Mouse (Mus musculus) megakaryocyte-erythroid progenitor cell, adult 5-6 weeks (primary cell): ENCODE measurements around the gene Ntrk3. TPM values are rescaled to one million over a fixed set of nuclear protein-coding genes. Genes with fewer than 3 reads are reported as not detected.
A peak's percentile ranks its signal among the peaks of the same experiment; 100 is the strongest.

ENCODE experiments used
- ATAC-seq: replicated peaks from 2 replicates; pipeline ENCODE4 v1.8.0; 2016; ENCODE audit warnings: mild to moderate bottlenecking, inconsistent platforms; ENCODE audit not compliant: severe bottlenecking, poor library complexity, low FRiP score, low TSS enrichment
- total RNA-seq, 2 experiments: library from RNA; stranded (forward) in 1 of 2; stranded (reverse) in 1 of 2; fragments of 200-1000, 215-1000 nt in 1 of 2; fragments of >200 nt in 1 of 2; fragmentation: Nextera tagmentation in 1 of 2; gene quantifications; 2 replicates each; pipeline ENCODE4 v1.2.3; 2014 to 2017

Gene Ntrk3
- total RNA-seq, 2 experiments from 2014 or later, result not detected

- ATAC-seq, result no peak
Observed at GRCm38 (mm10) chr7:78722051-78722450, 15.8 kb downstream of the Ntrk3 start.

DNA sequence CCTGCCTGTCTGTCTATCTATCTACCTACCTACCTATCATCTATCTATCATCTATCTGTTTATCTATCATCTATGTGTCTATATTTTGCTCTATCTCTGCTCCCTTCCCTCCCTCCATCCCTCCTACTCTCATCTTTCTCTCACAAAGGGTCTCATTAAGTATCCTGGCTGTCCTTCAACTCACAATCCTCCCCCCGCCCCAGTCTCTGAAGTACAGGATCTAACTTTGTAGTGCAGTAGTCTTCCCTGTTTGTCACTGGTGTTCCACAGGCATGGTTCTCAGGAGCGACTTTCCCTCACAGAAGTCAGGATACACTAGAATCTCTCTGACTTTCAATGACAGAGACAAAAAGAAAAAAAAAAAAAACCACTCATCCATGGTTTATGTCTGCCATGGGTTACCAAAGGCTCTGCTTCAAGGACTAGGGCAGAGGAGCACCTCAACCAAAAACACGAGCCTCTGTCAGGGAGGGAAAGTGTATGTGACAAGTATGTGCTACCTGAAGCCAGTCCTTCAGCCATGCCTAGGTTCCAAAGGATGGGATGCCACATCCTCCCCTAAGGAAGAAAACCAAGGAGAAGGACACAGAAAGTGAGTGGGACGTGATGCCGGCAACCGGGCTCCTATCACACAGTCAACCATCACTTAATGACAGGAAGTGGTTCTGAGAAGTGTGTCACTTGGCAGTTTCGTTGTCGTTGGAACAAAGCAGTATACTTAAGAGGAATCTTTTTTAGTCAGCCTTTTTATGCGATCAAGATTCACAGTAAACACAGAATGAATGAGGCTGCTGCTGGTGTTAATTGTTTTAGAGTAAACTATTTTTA, 16.6 kb downstream of the Ntrk3 start:
- no peak for ATAC-seq

DNA sequence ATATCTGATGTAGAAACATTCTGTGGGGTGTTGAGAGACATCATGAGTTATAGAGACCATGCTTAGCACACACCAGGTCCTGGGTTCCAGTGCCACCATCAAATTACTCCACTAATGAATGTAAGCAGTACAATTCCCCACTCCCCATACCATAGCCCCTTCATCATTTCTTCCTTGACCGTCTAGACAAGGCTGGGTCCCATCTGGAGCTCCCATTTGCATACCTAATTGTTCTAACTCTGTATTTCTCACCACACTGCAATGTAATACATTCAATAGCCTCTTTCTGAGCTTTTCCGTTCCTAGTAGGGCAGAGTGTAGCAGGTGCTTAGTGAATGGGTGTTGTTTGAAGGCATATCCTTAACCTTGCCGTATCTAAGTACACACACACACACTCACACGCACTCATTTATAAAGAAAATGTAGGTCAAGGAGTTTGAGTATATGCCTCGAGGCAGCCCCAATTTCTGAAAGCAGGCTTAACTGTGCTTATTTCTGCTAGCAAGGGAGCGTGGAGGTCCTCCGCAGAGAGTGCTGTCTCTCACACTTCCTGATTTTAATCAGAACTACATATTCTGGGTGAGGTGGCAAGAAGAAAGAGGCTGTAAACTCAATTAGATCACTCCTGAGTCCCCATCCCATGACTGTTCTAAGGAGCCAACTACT, 17.9 kb downstream of the Ntrk3 start:
- no peak for ATAC-seq

DNA sequence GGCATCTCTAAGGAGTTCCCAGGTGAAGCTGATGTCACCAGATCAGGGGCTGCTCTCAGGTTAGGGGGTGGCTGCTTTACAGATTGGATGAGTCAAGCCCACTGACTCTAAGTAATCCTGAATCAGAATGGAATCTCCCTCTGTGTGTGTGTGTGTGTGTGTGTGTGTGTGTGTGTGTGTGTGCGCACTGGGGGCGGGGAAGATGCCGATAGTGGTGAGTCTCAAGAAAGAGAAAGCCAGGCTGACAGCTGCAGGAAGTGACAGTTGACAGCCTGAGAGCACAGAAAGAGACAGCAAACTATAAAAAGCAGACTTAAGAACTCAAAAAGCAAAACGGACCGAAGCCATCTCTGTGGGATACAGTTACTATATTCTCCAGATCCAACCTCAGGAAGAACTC, 18.7 kb downstream of the Ntrk3 start:
- ATAC-seq, result no peak

- no peak for ATAC-seq
Observed at GRCm38 (mm10) chr7:78718191-78718609, 19.6 kb downstream of the Ntrk3 start.

DNA sequence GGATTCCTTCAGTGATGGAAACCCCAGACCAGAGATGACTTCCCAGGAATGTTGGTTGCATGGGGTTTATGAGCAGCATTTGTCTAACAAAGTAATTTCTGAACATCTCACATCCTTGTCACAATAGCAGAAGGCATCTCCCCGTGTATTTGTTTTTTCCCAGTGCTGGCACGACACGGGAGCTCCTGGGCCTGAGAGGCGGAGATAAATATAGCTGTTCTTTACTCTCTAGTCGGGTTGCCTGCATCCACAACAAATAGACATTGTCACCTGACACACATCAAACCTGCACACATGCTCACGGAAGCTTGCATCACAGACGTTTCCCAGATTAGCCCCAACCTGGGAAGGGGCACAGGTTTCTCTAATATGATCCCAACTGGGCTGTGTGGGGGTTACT, 30.1 kb downstream of the Ntrk3 start:
- ATAC-seq, result no peak

DNA sequence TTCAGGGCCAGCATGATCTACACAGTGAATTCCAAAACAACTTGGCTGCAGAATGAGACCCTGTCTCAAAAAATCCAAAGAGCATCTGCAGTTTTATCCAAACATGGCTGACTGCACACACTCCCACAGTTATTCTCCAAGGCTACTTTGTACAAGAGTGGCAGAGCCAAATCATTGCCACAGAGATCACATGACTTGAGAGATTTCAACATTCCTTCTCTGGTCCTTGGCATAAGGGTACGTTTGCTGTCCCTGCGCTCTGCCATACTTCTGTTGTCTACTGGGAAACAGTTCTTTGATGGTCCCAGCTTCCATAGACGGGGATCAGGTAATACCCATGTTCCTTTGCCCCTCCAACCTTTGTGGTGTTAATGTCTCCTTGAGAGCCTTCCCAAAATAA, 30.7 kb downstream of the Ntrk3 start:
- no peak for ATAC-seq

- ATAC-seq, result no peak
Observed at GRCm38 (mm10) chr7:78702676-78703075, 35.1 kb downstream of the Ntrk3 start.

DNA sequence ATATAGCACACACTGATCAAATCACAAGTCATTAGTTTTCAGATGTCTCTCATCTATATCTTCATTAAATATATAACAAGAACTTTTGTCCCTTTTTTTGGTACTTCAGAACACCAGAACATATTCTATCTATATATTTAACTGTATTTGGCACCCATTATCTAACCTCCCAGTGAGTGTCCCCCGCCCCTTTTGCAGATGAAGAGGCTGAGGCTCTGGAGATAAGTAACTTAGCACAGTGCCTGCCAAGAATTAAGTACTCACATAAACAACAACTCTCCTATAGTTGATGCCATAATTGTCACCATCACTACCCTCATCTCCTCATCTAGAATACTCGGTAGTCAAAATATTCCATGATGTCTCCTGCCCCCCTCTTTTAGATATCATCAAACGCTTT, 42.6 kb downstream of the Ntrk3 start:
- peak; percentile 92 for ATAC-seq

- ATAC-seq, result no peak
Observed at GRCm38 (mm10) chr7:78693148-78693547, 44.7 kb downstream of the Ntrk3 start.

GRCm38 (mm10) chr7:78690956-78691355, 46.9 kb downstream of the Ntrk3 start:
- ATAC-seq, result no peak

GRCm38 (mm10) chr7:78684943-78685342, 52.9 kb downstream of the Ntrk3 start:
- peak; percentile 57 for ATAC-seq

- no peak for ATAC-seq
Observed at GRCm38 (mm10) chr7:78680871-78681270, 56.9 kb downstream of the Ntrk3 start.

GRCm38 (mm10) chr7:78669407-78669806, 68.4 kb downstream of the Ntrk3 start:
- no peak for ATAC-seq

DNA sequence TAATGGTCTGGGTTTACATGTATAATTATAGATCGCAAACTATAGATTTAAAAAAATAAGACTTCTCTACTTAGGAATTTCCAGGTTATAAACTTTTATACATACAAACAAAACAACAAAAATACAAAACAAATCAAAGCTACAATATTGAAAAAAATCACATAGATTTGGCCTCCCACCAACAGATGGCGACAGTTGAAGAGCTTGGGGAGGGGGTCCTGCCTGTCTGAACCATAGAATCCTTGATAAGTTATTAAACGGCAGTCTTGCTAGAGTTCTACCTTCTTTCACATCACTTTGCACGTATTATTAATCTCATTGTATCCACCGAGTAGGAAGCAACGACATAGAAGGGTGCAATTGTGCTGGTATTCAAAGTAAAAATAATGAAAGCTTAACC, 68.9 kb downstream of the Ntrk3 start:
- ATAC-seq, result no peak

DNA sequence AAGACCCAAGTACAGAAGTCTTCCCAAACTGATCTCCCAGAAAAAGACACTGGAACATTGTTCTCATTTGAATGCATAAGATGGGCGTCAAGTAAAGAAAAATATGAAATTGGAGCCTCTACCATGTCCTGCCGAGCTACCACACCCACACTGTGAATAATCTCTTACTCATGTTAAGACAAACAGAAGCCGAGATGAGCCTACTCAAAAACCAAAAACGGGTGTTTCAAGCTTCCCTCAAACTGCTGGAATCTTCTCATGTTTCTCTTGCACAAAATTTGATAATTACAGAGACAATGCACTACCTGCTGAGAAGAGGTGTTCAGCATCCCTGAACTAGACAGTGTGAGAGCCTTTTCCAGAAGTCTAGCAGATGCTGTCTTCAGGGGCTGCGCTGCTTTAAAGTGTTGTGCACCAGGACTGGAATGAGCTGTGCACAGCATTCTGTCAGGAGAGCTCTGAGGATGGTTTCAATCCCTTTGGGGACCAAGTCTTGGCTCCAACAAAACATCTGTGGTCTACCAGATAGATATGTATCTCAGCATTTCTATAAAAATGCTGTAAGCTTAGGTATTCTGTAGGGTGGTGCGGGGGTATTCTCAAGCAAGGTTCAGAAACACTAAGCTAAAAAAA, 69.7 kb downstream of the Ntrk3 start:
- no peak for ATAC-seq

DNA sequence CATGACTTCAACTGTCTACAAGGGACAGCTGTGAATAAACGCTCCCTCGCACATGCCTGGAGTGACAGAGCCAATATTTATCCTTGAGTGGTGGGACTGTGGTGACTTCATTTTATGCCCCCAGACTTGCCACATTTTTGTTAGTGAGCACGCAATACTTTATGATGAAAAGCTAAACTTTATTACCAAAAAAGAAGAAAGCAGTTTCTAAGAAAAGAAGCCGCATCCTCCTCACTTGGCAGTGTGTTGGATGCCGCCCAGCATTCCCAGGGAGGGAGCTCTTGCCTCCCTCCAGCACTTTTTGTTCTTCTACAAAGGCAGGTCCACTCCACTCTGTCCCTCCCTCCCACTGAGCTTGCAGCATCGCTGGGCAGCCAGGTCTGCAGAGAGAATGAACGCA, 77.0 kb downstream of the Ntrk3 start:
- ATAC-seq, result no peak

DNA sequence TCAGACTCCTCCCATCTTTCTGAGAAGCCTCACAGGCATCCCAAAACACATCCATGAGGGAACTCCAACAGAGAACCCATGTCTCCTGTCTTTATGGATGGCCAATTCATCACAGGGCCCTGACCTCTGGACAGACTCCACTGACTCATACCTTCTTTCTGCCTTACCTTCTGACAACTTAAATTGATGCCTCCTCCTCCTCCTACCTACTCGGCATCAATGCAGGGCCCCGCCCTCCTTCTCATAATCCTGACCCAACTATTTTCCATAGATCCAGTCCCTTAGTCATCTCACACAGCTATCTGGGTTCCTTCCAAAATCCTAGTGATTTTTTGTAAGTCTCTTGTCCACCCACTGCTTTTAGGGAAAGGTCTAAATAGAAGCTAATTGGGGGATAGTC, 78.0 kb downstream of the Ntrk3 start:
- no peak for ATAC-seq

DNA sequence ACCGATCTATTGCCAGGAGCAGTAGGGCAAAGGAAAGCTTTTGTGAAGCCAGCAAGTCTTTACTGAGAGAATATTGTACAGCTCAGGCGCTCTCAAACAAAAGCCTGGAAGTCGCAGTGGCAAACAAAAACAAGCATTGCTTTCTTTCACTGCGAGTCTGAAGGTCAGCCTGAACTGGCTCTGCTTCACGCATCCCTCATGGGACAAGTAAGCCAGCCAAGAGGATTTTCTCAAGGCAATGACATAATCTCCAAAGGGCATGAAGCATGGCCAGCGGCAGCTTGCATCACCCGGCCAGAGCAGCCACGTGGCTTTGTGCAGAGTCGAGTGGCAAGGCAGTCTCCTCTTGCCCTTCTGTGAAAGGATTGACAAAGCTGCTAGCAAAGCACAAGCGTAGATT, 79.8 kb downstream of the Ntrk3 start:
- ATAC-seq, result no peak

DNA sequence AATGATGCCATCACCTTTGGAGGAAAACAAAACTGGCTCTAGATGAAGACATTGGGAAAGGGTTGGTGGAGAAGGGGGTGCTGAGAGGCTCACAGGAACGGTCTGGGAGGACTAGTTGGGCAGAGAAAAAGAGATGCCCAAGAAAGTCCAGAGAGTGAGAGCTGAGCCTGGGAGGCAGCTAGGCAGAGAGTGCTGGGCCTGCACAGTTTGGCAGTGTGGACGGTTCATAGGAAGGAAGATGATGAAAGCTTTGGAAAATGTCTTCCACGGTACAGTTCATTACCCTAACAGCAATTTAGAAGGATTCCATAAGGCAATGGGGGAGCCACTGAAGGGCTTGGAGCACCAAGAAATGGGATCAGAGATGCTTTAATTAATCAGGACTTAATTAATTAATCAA, 81.6 kb downstream of the Ntrk3 start:
- no peak for ATAC-seq

- no peak for ATAC-seq
Observed at GRCm38 (mm10) chr7:78653686-78654085, 84.1 kb downstream of the Ntrk3 start.
